ENCODE assay signal across 9 mouse cellular contexts in genomic region chr19:41618153-41618657, GRCm38 (mm10). TPM values are rescaled to one million over a fixed set of nuclear protein-coding genes. Genes with fewer than 3 reads are reported as not detected.
DNase-seq lines count a peak whose midpoint lies in the region; ATAC-seq and TF ChIP-seq lines count a peak whose summit lies in the region.
"Had no signal": no experiment of that assay in that cellular context is flagged by ENCODE, and none has a peak within 500 bp of the region (broad histone marks: within the 10 kb centered on the region; RNA-seq: fewer than 3 reads in every experiment).

No protein-coding gene starts in this region.

- ATAC-seq in lung, embryonic 14.5 days (ENCODE audit: insufficient read depth) = 0 out of 2 replicates have a peak, but pooled peaks have one; percentile 31
- ATAC-seq in lung, postnatal 0 days = no peak
- peak; percentile 65 for ATAC-seq in neural tube, embryonic 14.5 days (ENCODE audit: low read depth)

- no peak overlapping the region for H3K4me3 ChIP-seq in lung, embryonic 14.5 days (ENCODE audit: low read depth, low read length)
- no peak overlapping the region for H3K4me3 ChIP-seq in lung, postnatal 0 days (ENCODE audit: low read depth, low read length)
- no peak overlapping the region for H3K4me3 ChIP-seq in neural tube, embryonic 14.5 days (ENCODE audit: low read depth, low read length)
- no peak overlapping the region for H3K4me3 ChIP-seq in heart, embryonic 10.5 days

- H3K9me3 ChIP-seq in lung, embryonic 14.5 days (ENCODE audit: low read depth, low read length) = no peaks in the 10 kb centered on the region
- no peaks in the 10 kb centered on the region for H3K9me3 ChIP-seq in lung, postnatal 0 days (ENCODE audit: low read length)
- H3K9me3 ChIP-seq in neural tube, embryonic 14.5 days (ENCODE audit: control insufficient read depth, low read length) = no peaks in the 10 kb centered on the region
- no peaks in the 10 kb centered on the region for H3K9me3 ChIP-seq in heart, embryonic 10.5 days

- TF ChIP-seq EP300 in lung, postnatal 0 days (IDR thresholded peaks at IDR 0.05) = no peak

- 39% methylated on average over 6 of the region's 6 CpGs for WGBS in lung, embryonic 14.5 days
- WGBS in lung, postnatal 0 days = 50% methylated on average over 6 of the region's 6 CpGs
- WGBS in neural tube, embryonic 14.5 days = 26% methylated on average over 6 of the region's 6 CpGs
- 61% methylated on average over 6 of the region's 6 CpGs for WGBS in heart, embryonic 10.5 days

- H3K36me3 ChIP-seq in lung, embryonic 14.5 days (ENCODE audit: insufficient read depth) = no peaks in the 10 kb centered on the region
- no peaks in the 10 kb centered on the region for H3K36me3 ChIP-seq in lung, postnatal 0 days (ENCODE audit: insufficient read depth, low read length)
- H3K36me3 ChIP-seq in neural tube, embryonic 14.5 days (ENCODE audit: control insufficient read depth, insufficient read depth, low read length) = peaks cover 7% of the 10 kb centered on the region
- no peaks in the 10 kb centered on the region for H3K36me3 ChIP-seq in heart, embryonic 10.5 days

- DNase-seq in embryo, embryonic 10 days (ENCODE audit: low spot score) = peak; percentile 37
- DNase-seq in embryo, embryonic 9.5 days (ENCODE audit: extremely low spot score) = no peak
- DNase-seq in lung, embryonic 14.5 days = peak; percentile 33
- DNase-seq in lung, postnatal 0 days (ENCODE audit: low spot score) = no peak
- DNase-seq in forelimb bud, embryonic 11.5 days (ENCODE audit: low read depth, low spot score) = peak; percentile 41
- no peak for DNase-seq in cerebellum, adult 8-10 months
- DNase-seq in heart, embryonic 10.5 days (ENCODE audit: low spot score) = no peak
- DNase-seq: cerebellum, adult 18-20 months had no signal

- TF ChIP-seq CTCF in lung, embryonic 14.5 days (IDR thresholded peaks at IDR 0.05; ENCODE audit: low read depth) = no peak
- no peak for TF ChIP-seq CTCF in lung, postnatal 0 days (IDR thresholded peaks at IDR 0.05)

- H3K4me2 ChIP-seq in lung, embryonic 14.5 days = no peak overlapping the region
- no peak overlapping the region for H3K4me2 ChIP-seq in lung, postnatal 0 days (replicated peaks; ENCODE audit: low read depth, low read length)
- H3K4me2 ChIP-seq in neural tube, embryonic 14.5 days (ENCODE audit: low read depth, low read length) = no peak overlapping the region

- no peaks in the 10 kb centered on the region for H3K27me3 ChIP-seq in lung, embryonic 14.5 days (ENCODE audit: insufficient read depth, low read length)
- no peaks in the 10 kb centered on the region for H3K27me3 ChIP-seq in lung, postnatal 0 days (replicated peaks; ENCODE audit: insufficient read depth, low read length)
- H3K27me3 ChIP-seq in neural tube, embryonic 14.5 days (ENCODE audit: control insufficient read depth, insufficient read depth, low read length) = no peaks in the 10 kb centered on the region
- H3K27me3 ChIP-seq in heart, embryonic 10.5 days (ENCODE audit: insufficient read depth, poor library complexity, severe bottlenecking) = peaks cover 25% of the 10 kb centered on the region

- 0 out of 2 replicates have a peak, but pooled peaks cover 4% of the 10 kb centered on the region for H3K4me1 ChIP-seq in lung, embryonic 14.5 days (ENCODE audit: insufficient read depth)
- H3K4me1 ChIP-seq in lung, postnatal 0 days (ENCODE audit: insufficient read depth, low read depth, low read length) = no peaks in the 10 kb centered on the region
- H3K4me1 ChIP-seq in neural tube, embryonic 14.5 days (ENCODE audit: control insufficient read depth, insufficient read depth, low read length) = peaks cover 31% of the 10 kb centered on the region
- H3K4me1 ChIP-seq in heart, embryonic 10.5 days = peaks cover 37% of the 10 kb centered on the region

- no peak overlapping the region for H3K9ac ChIP-seq in lung, embryonic 14.5 days
- no peak overlapping the region for H3K9ac ChIP-seq in lung, postnatal 0 days (replicated peaks; ENCODE audit: low read depth)
- no peak overlapping the region for H3K9ac ChIP-seq in neural tube, embryonic 14.5 days (replicated peaks; ENCODE audit: low read depth, low read length)

- H3K27ac ChIP-seq in lung, embryonic 14.5 days (ENCODE audit: low read depth) = no peak overlapping the region
- no peak overlapping the region for H3K27ac ChIP-seq in lung, postnatal 0 days (ENCODE audit: low read length)
- H3K27ac ChIP-seq in neural tube, embryonic 14.5 days (ENCODE audit: low read depth, low read length) = peak overlapping the region; percentile 72
- H3K27ac ChIP-seq in heart, embryonic 10.5 days = no peak overlapping the region

RNA-seq across cellular contexts. Expression of gene Gm340, which starts 36.0 kb away (rescaled TPM):
- polyA plus RNA-seq in lung, embryonic 14.5 days (2014; fragmentation: Nextera tagmentation; extraction: Ambion mirVana) = 3.7 and 4.2 TPM in 2 replicates
- polyA plus RNA-seq in lung, postnatal 0 days (2015; fragmentation: Nextera tagmentation; extraction: Ambion mirVana) = 1.2 and 1.3 TPM in 2 replicates
- polyA plus RNA-seq in neural tube, embryonic 14.5 days (2014; fragmentation: Nextera tagmentation; extraction: Ambion mirVana) = 3.9 and 4.6 TPM in 2 replicates
- 1.8 and 1.9 TPM in 2 replicates for polyA plus RNA-seq in heart, embryonic 10.5 days (2016; fragmentation: Nextera tagmentation; extraction: Ambion mirVana)

Comparison
In these comparisons a context has a peak if more than half of its experiments do, and no peak if none do; other contexts are left out.
1. DNase-seq: peak in embryo, embryonic 10 days (single experiment), lung, embryonic 14.5 days (single experiment) and forelimb bud, embryonic 11.5 days (single experiment); none in embryo, embryonic 9.5 days (single experiment), lung, postnatal 0 days (single experiment), cerebellum, adult 8-10 months (single experiment) and heart, embryonic 10.5 days (single experiment).